Mouse (Mus musculus) CD8-positive naive resting alpha-beta T cell, adult 57 days (primary cell): Measurements from ENCODE around the gene Gpr139. TPM values are rescaled to one million over a fixed set of nuclear protein-coding genes. Genes with fewer than 3 reads are reported as not detected.

Experiments
- total RNA-seq: library from RNA; stranded (reverse); gene quantifications from one replicate; pipeline ENCODE4 v1.2.4, GENCODE M21; 2023

The Gpr139 gene
- total RNA-seq: not detected

DNA sequence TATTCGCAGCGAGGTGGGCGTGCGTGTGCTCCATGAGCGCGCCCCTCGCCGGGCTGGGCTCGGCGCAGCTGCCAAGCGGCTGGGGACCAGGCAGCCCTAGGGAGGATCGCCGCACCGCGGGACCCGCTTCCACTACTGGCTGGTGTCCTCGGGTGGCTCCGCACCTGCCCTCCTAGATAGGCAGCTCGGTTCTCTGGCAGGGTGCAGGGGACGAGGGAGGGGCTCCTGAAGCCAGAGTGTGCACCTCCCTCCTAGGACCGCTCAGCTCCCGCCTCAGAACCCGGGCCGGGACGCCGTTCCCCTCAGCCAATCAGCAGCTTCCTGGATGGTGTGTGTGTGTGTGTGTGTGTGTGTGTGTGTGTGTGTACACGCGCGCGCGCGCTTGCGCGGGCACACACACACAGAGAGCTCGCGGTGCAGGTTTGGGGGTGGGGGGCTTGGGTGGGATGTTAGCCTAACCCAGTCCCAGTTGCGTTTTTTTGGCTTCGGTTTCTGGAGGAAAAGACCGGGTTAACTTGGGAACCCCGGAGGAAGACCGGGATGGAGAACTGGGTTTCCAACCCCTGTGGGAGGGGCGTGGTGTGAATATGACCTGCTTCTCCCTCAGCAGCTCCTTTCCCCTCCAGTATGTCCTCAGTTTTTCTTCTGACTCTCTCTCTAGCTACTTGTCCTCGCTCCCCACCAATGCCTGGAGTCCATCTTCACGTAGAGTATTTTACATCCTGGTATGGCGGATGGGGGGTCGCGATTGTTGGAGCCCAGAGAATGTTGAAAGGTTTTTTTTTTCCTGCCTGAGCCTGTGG, at the start of gene Gpr139:
Gpr139 (minus strand) TSS at position 263 of the 803 bp plus-strand sequence.

Other genes starting within 250 kb of the Gpr139 start
- 9.2 TPM for gene Gprc5b, start 189.4 kb downstream of the Gpr139 start, total RNA-seq